Mouse (Mus musculus): ENCODE data around the gene Slc25a44. TPM values are rescaled to one million over a fixed set of nuclear protein-coding genes. Genes with fewer than 3 reads are reported as not detected.
"Not testable (repeated sequence)": the region's sequence is repeated elsewhere in the genome, so short reads cannot be mapped to it uniquely, and the experiment has no call there.

Gene Slc25a44
- polyA plus RNA-seq, 1 experiment from 2014 or later, result 9.7 TPM

DNA sequence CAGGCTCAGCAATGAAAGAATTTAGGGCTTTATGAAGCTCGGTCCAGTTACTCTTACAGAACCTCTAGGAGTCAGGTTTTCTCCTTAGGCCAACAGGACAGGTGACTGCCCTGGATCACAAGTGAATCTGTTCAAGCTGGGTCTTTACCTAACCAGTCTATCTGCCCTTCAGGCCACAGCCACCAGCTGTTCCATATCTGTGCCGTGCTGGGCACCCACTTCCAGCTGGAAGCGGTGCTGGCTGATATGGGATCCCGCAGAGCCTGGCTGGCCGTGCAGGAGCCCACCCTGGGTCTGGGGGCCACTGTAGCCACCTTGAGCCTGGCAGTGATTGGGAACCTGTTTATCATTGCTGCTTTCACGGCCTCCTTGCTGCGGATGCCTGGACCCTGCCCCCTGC is 57.4 kb downstream of the Slc25a44 start:
- H3K4me1 ChIP-seq (replicated peaks; ENCODE audit: control insufficient read depth, insufficient read depth); H3K36me3 ChIP-seq (ENCODE audit: control insufficient read depth, insufficient read depth, low read length); H3K9ac ChIP-seq (ENCODE audit: low read length); H3K9me3 ChIP-seq (ENCODE audit: control insufficient read depth, low read length); H3K4me2 ChIP-seq (replicated peaks; ENCODE audit: low read depth); DNase-seq (ENCODE audit: low spot score); H3K4me3 ChIP-seq (ENCODE audit: low read depth, low read length); H3K27me3 ChIP-seq (ENCODE audit: control insufficient read depth, insufficient read depth, low read length); H3K27ac ChIP-seq (replicated peaks); ATAC-seq (ENCODE audit: low FRiP score, low TSS enrichment): not testable (repeated sequence)
- 42% methylated on average over 3 of the region's 7 CpGs for WGBS

DNA sequence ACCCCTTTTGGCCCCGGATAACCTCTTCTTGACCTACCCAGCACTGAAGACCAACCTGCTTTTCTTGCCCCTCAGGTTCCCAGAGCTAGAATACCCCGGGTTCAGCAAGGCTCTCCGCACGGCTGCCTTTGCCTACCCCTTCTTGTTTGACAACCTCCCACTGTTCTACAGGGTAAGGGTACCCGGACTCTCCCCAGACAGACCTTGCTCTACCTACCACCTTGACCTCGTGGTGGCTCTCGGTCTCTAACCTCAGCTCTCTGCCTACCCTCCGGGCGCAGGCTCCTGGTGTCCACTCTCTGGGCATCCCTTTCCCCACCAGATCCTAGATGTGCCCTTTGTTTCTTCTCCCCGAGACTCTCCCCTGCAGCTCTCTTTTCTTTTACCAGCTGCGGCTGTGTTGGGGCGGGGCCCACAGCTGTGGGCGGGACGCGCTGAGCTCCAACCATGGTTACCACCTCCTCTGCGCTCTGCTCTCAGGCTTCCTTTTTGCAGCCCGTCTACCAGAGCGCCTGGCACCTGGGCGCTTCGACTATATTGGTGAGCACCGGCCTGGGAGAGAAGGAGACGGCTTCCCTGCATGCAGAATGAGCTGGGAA is 58.0 kb downstream of the Slc25a44 start:
- H3K4me3 ChIP-seq (ENCODE audit: low read depth, low read length); H3K27me3 ChIP-seq (ENCODE audit: control insufficient read depth, insufficient read depth, low read length); H3K9me3 ChIP-seq (ENCODE audit: control insufficient read depth, low read length); H3K27ac ChIP-seq (replicated peaks); H3K4me2 ChIP-seq (replicated peaks; ENCODE audit: low read depth); H3K4me1 ChIP-seq (replicated peaks; ENCODE audit: control insufficient read depth, insufficient read depth); H3K9ac ChIP-seq (ENCODE audit: low read length); H3K36me3 ChIP-seq (ENCODE audit: control insufficient read depth, insufficient read depth, low read length): not testable (repeated sequence)
- peak; percentile 70 for ATAC-seq (ENCODE audit: low FRiP score, low TSS enrichment)
- 4% methylated on average over 16 of the region's 22 CpGs for WGBS
- peak; percentile 64 for DNase-seq (ENCODE audit: low spot score)

DNA sequence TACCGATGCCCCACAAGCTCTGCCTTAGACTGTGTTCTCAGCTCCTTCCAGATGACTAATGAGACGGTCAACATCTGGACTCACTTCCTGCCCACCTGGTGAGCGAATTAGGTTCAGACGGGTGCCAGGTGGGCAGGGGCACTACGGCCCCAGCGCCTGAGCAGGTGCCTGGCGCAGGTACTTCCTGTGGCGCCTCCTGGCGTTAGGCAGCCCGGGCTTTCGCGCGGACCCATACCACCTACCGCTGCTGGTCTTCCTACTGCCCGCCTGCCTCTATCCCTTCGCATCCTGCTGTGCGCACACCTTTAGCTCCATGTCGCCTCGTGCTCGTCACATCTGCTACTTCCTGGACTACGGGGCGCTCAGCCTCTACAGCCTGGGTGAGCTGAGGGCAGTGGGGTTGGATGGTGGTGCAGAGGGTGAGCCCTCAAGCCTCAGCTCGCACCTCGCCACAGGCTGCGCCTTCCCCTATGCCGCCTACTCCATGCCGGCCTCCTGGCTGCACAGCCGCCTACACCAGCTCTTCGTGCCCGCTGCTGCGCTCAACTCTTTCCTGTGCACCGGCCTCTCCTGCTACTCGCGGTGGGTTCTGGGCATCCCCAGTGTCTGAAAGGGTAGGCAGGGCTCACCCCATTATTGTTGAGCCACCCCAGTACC is 59.1 kb downstream of the Slc25a44 start:
- TF ChIP-seq CTCF (IDR thresholded peaks at IDR 0.05; ENCODE audit: low read depth) (peak; percentile 15; the same call in 1 of the 2 replicates), EP300 (optimal IDR thresholded peaks at IDR 0.05) (no peak)
- no peaks in the 10 kb centered on the region for H3K9me3 ChIP-seq (ENCODE audit: control insufficient read depth, low read length)
- H3K4me1 ChIP-seq (replicated peaks; ENCODE audit: control insufficient read depth, insufficient read depth), result peaks cover 3% of the 10 kb centered on the region; the same call in 1 of the 2 replicates
- H3K9ac ChIP-seq (ENCODE audit: low read length), result no peak overlapping the region
- WGBS, result 51% methylated on average over 34 of the region's 34 CpGs
- ATAC-seq (ENCODE audit: low FRiP score, low TSS enrichment) (no peak), DNase-seq (ENCODE audit: low spot score) (no peak)
- H3K36me3 ChIP-seq (ENCODE audit: control insufficient read depth, insufficient read depth, low read length), result peaks cover 14% of the 10 kb centered on the region; the same call in 1 of the 2 replicates
- H3K4me3 ChIP-seq (ENCODE audit: low read depth, low read length), result no peak overlapping the region
- no peak overlapping the region for H3K4me2 ChIP-seq (replicated peaks; ENCODE audit: low read depth)
- H3K27me3 ChIP-seq (ENCODE audit: control insufficient read depth, insufficient read depth, low read length), result no peaks in the 10 kb centered on the region
- no peak overlapping the region for H3K27ac ChIP-seq (replicated peaks)

DNA sequence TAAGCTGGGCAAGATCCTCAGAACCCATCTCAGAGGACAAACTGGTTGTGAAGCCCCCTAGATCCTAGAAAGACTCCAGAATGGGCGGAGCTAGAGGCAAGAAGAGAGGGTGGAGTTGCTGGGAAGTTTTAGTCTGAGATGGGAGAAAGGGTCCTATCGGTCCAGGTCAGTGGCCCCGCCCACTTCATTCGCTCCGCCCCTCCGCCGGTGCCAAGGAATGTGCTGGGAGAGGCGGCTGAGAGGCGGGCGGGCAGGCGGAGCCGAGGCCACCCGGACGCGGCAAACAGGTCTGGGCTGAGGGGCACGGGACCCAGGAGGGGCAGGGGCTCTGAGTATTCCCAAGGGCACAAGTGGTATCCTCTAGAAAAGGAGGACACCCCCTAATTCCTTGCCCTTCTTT is 60.6 kb downstream of the Slc25a44 start, which contains the start of gene Paqr6:
Gene Paqr6, plus strand, starts transcription at position 248 of the 400 bp plus-strand sequence.
- Histone ChIP-seq H3K27me3 (ENCODE audit: control insufficient read depth, insufficient read depth, low read length) (no peaks in the 10 kb centered on the region), H3K4me3 (ENCODE audit: low read depth, low read length) (peak within 1 kb of the TSS; percentile 30), H3K36me3 (ENCODE audit: control insufficient read depth, insufficient read depth, low read length) (peaks cover 27% of the 10 kb centered on the region), H3K9ac (ENCODE audit: low read length) (peak within 1 kb of the TSS; percentile 50; the same call in 1 of the 2 replicates), H3K4me1 (replicated peaks; ENCODE audit: control insufficient read depth, insufficient read depth) (peaks cover 3% of the 10 kb centered on the region; the same call in 1 of the 2 replicates), H3K9me3 (ENCODE audit: control insufficient read depth, low read length) (no peaks in the 10 kb centered on the region), H3K4me2 (replicated peaks; ENCODE audit: low read depth) (peak within 1 kb of the TSS; percentile 51), H3K27ac (replicated peaks) (peak within 1 kb of the TSS; percentile 20; the same call in 1 of the 2 replicates)
- peak; percentile 81 for DNase-seq (ENCODE audit: low spot score)
- 3% methylated on average over 16 of the region's 16 CpGs for WGBS
- peak; percentile 50; the same call in 1 of the 2 replicates for ATAC-seq (ENCODE audit: low FRiP score, low TSS enrichment)
- TF ChIP-seq CTCF (IDR thresholded peaks at IDR 0.05; ENCODE audit: low read depth) (no peak), EP300 (optimal IDR thresholded peaks at IDR 0.05) (no peak)

DNA sequence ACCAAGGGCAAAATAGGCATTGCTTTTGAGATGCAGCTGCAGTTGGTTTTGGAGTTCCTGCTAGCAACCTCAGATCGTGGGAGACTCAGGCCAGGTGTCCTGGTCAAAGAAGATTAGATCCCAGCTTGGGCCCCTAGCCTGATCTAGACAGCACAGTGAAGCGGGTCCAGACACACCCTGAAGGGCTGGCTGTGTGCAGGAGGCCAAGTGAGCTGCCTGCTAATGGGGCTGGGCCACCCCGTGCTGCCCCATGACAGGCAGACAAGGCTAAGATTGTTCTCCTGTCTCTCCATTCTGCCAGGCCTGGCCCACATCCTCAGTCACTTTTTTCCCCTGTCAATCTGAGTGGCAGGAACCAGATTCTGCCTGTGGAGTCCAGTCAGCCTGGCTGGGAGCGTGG is 61.2 kb downstream of the Slc25a44 start:
- DNase-seq (ENCODE audit: low spot score) (no peak), ATAC-seq (ENCODE audit: low FRiP score, low TSS enrichment) (0 out of 2 replicates have a peak, but pooled peaks have one; percentile 13)
- WGBS, result 45% methylated on average over 4 of the region's 4 CpGs
- Histone ChIP-seq H3K9ac (ENCODE audit: low read length) (no peak overlapping the region), H3K36me3 (ENCODE audit: control insufficient read depth, insufficient read depth, low read length) (peaks cover 34% of the 10 kb centered on the region), H3K27me3 (ENCODE audit: control insufficient read depth, insufficient read depth, low read length) (no peaks in the 10 kb centered on the region), H3K27ac (replicated peaks) (peak overlapping the region; percentile 20; the same call in 1 of the 2 replicates), H3K4me2 (replicated peaks; ENCODE audit: low read depth) (no peak overlapping the region), H3K4me3 (ENCODE audit: low read depth, low read length) (no peak overlapping the region; the same call in 1 of the 2 replicates), H3K4me1 (replicated peaks; ENCODE audit: control insufficient read depth, insufficient read depth) (peaks cover 3% of the 10 kb centered on the region; the same call in 1 of the 2 replicates), H3K9me3 (ENCODE audit: control insufficient read depth, low read length) (no peaks in the 10 kb centered on the region)
- TF ChIP-seq CTCF (IDR thresholded peaks at IDR 0.05; ENCODE audit: low read depth) (no peak), EP300 (optimal IDR thresholded peaks at IDR 0.05) (no peak)

Data from stomach, postnatal 0 days (tissue).